Mouse (Mus musculus): ENCODE results near the gene 9130213A22Rik.
A peak's percentile ranks its signal among the peaks of the same experiment; 100 is the strongest.

DNA sequence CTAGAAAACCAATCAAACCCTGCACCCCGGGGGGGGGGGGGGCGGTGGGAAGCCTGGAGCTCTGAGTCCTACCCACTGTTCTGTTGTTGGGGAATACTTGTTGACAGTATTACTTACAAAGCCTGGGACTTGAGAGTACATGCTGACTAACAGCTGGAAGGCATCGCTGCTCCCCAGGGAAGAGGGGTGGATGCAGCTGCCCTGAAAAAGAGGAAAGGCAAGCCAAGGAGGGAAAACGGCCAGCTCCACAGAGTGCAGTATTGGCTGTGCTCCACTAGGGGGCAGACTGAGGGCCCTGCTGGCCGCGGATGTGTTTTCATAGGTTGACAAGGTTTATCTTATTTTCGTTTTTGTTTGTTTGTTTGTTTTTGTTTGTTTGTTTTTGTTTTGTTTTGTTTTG is 49.2 kb upstream of the 9130213A22Rik start:
- TF ChIP-seq CTCF (IDR thresholded peaks at IDR 0.05; ENCODE audit: insufficient read depth, low read length) (peak; percentile 81), POLR2A (IDR thresholded peaks at IDR 0.05; ENCODE audit: borderline replicate concordance, extremely low read depth, low read depth, low read length) (no peak)
